Mouse (Mus musculus) cortical plate, adult 2 months (tissue): ENCODE measurements at regions not wholly inside any gene's neighbourhood (a gene's known extent, or its start where the extent isn't known, plus 50 kb on each side); places are given as distances from the start of the nearest gene placed in this dataset.

Experiments
- CTCF ChIP-seq: fragments of 200-500 bp; IDR thresholded peaks from 2 replicates; pipeline ENCODE4 v1.5.1; 2011; ENCODE audit warnings: mild to moderate bottlenecking, control low read depth, low read length; ENCODE audit not compliant: insufficient read depth; ENCODE audit errors: extremely low read depth
- POLR2A ChIP-seq: fragments of 200-500 bp; IDR thresholded peaks from 2 replicates; pipeline ENCODE4 v1.6.1; 2011; ENCODE audit warnings: mild to moderate bottlenecking, low read length, control low read depth; ENCODE audit not compliant: insufficient read depth; ENCODE audit errors: extremely low read depth

- TF ChIP-seq POLR2A (no peak), CTCF (peak; percentile 13; the same call in 1 of the 2 replicates)
Observed at GRCm38 (mm10) chr3:91223157-91223556, 132.6 kb upstream of the 9130204L05Rik start.
